Mouse (Mus musculus) yolk sac, embryonic 10.5 days (tissue): Measurements from ENCODE around the gene Prkar1b.
A peak's percentile ranks its signal among the peaks of the same experiment; 100 is the strongest.

Source experiments
- DNase-seq: peaks from one replicate; pipeline ENCODE4 v3.0.0-alpha.2; 2017; ENCODE audit warnings: low spot score

Prkar1b gene

DNA sequence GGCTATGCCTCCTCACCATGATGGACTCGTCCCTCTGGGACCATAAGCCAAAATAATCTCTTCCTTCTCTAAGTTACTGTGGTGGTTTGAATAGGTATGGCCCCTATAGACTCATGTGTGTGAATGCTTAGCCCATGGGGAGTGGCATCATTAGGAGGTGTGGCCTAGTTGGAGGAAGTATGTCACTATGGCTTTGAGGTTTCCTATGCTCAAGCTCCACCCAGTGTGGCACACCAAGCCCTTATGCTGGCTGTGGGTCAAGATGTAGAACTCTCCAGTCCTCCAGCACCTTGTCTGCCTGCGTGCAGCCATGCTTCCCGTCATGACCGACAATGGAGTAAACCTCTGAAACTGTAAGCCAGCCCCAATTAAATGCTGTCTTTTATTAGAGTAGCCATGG is 4.1 kb downstream of the Prkar1b start:
- no peak for DNase-seq

DNA sequence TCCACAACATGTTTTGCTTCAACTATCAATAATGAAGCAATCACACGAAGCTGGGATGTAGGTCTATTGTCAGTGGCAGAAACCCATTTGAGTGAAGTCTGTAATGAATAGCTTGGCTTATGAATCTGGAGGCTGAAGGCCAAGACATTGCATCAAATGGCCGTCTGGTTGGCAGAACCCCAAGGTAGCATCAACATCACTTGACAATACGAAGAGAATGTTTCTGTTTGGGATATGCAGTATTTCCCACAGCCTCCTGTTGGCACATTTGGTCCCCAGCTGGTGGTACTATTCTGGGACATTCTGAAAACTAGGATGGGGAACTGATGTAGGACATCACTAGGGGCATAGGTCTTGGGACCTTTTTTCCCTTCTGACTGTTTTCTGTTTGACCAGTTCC is 5.9 kb downstream of the Prkar1b start:
- DNase-seq = no peak

DNA sequence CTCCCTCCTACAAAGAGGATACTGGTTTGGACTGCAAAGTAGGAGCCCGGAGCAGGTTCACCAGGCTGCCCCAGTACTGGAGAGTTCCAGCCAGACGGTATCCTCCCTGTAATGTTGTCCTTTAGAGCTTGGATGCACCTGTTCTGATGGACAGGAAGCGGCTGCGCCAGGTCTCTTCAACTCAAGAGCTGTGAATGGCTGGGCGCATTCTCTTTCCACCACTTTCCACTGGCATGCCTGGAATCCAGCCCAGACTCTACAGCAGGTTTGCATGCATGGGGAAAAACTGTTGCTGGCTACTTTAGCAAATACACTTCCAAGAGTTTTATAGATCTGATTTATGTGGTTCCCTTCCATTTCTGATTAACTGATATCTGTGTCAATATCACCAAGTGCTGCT is 8.5 kb downstream of the Prkar1b start:
- DNase-seq = no peak

DNA sequence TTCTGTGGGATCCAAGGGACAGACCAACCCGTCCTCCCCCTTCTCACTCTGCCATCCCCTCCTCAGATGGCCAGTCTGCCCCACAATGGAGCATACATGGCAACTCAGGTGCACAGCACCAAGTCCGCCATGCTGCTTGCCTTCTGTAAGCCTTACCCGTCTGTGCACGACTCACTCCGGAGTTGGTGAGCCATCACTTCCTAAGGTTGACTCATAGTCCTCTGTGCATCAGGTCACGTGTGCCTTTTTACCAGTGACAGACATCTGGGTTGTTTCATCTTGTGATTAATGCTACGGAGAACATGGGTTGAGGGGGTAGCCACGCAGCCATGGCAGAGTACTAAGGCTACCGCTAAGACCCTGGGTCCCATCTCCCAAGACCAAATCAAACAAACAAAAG is 9.2 kb downstream of the Prkar1b start:
- no peak for DNase-seq

DNA sequence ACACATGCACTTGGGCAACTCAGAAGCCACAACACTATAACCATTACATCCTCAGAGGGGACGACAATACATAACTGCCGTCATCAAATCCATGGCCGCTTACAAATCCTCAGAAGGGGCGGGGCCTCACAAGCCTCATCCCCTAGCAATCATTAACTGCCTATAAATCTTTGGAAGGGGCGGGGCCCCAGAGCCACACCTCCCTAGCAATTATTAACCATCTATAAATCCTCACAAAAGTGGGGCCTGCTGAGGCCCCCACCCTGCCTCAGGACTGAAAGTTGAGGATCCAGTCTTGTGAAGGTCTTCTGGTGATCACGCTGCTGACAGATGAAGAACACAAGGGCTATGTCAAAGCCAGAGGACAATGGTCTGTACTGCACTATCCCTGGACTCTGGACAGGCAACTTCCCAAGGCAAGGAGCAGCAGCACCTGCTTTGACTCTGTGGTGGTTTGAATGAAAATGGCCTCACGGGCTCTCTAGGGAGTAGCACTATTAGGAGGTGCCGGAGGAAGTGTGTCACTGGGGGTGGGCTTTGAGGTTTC is 10.8 kb downstream of the Prkar1b start:
- peak; percentile 7 for DNase-seq

DNA sequence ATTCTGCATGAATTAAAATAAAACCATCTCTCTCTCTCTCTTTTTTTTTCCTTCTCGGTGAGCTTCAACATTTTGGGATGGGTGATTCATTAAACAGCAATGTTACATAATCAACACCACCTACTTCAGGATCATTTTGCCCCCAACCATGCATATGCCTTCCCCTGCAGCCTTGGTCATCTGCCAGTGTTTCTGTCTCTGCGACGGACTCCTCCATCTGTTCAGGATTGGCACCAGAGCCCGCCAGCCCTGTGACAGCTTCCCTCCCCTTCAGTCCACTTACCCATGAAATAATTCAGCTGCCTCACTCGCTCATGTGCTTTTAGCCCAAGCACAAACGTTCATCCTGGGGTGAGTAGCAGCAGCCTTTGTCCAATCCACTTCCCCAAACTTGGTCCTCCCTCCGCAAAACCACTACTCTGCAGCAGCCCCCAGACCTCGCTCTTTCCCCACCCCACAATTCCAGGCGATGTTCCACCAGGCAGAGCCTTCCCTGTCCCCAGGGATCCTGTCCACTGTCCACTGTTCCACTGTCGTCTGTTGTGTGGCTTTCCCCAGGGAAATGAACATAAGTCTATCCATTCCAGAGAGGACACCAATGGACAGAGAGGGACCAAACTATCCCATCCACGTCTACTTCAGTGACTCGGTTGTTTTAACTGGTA is 11.4 kb downstream of the Prkar1b start:
- DNase-seq = no peak

DNA sequence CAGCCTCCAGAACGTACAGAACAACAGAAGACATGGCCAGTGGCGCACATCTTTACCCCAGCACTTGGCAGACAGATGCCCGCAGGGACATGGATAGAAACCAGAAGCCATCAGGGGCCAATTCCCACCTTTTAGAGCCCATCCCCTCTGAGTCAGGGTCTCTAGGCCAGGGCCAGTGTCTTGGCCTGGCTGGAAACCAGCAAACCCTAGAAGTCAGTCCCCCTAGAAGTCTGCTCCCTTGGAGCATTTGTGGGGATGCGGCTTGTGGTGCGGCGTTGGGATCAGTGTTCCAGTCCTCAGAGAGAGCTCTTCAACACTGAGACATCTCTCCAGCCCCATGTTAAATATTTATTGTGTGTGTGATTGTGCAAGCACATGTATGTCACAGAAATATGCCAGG is 12.6 kb downstream of the Prkar1b start:
- no peak for DNase-seq

DNA sequence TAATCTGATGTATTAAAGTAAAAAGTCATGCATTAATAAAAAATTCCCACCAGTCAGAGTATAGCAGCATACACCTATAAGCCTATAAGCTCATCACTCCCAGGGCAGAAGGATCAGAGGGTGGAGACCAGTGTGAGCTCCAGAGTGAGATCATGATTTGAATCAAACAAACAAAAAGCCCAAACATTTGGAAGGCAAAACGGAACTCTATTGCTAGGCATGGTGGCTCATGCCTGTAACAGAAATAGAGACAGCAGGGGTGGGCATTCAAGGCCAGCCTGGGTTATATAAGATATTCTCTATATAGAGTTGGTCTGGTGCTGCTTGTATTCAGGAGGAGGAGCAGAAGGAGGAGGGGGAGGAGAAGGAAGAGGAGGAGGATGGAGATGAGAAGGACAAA is 13.5 kb downstream of the Prkar1b start:
- no peak for DNase-seq

DNA sequence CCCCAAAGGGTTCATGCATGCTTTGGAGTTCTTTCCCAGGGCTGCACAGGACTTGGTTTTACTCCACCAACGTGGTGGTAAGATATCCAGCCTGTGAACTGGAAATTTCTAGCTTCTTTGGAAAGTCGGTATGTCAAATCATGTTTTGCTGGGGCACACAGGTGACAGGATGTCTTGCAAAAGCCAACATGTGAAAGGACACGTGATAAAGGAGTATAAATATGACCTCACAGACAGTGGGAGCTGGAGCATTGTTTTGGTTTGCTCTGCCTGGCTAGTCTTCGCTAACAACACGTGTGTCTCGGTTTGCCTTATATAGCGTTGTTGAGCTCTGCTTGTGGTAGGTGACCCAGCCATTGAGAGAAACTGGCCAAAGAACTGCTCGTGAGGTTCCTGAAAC is 15.3 kb downstream of the Prkar1b start:
- no peak for DNase-seq

DNA sequence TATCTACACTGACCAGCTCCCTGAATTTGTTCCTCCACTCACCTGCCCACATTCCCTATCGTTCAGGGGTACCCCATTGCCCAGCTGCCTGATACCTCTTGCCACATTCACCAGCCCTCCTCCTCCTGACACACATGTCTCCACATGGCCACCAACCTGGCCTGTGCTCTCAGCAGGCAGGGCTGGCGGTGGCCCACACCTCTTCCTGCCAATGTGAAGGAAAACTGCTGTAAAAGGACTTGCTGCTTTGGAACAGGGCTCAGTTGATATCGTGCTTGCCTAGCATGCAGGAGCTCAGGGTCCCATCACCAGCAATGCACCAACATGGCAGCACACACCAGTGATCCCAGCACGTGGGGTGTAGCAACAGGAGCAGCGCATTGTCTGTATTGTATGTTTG is 19.4 kb downstream of the Prkar1b start:
- no peak for DNase-seq

DNA sequence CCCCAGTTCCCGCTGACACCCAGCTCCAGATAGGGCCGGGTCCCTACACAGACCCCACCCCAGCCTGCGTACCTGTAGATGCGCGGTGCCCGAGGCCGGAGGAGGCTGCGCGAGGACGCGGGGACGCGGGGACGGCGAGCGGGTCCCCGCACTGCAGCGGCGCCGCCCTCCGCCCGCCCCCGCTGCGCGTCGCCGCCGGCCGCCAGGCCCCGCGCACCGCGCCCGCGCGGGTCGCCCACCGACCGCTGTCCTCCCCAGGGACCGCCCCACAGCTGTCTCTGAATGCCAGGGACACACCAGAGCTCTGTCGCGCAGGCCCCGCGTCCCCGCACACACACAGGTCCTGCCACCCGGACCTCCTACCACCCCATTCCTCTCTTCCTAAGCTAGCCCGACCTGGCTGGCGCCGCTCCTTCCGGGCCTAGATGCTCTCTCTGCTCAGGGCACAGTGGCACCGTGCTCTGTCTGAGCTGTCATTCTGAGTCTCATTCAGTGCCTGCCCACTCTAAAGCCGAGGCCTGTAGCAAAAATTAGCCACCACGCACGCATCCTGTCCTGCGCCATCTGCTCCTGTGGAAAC is 20.1 kb downstream of the Prkar1b start:
- DNase-seq = no peak

DNA sequence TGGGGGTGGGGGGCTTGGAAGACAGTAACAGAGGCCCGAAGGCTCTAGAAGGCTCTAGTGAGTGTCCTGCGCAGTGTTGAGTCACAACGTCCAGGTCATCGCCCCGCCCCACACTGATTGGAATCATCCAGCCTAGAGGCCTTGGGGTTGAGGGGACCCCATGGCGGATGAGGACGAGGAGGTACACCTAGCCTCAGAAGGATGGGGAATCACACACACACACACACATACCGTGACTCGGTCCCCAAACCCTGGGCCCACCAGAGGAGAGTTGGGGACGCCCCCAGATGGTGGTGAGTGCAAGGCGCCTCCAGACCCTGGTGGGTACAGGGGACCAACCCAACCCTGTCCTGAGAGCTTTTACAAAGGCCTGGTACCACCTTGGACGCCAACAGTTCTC is 20.7 kb downstream of the Prkar1b start:
- no peak for DNase-seq

DNA sequence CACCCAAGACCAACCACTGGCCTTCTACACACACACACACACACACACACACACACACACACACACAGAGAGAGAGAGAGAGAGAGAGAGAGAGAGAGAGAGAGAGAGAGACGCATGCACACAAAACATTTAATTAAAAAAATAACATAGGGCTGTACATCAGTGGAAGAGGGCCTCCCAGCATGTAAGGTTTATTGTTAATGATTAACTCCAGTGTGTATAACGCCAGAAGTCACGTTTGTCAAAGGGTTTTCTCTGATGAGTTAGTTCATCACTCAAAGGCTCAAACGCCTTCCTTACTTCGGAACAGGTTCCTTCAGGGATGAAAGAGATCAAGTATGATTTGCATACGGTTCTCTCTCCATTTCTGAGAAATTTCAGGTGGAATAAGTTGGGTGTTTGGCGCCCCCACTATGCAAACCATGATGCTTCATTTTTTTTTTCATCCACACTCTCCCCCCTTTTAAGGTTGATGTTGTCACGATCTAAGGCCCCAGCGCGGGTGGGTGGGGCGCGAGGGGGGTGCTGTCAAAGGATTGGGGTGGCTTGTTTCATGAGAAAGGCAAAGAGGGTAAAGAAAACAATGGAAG is 21.2 kb downstream of the Prkar1b start:
- DNase-seq = no peak

DNA sequence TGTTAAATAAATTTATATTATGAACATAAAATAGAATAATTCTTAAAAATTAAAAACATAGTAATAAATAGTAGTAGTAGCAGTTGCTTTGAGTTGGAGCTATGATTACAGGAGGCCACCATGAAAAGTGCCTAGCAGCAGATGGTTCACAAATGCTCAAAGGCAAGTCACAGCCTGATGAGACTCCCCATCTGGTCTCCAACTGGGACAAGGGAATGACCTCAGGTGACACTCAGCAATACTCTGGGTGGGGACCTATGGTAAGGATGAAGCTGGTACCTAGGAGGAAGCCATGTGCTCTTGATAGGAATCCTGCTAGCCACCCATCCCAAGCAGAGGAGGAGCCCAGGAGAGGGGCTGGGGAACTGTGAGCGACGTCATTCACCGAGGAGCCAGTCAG is 24.1 kb downstream of the Prkar1b start:
- no peak for DNase-seq

DNA sequence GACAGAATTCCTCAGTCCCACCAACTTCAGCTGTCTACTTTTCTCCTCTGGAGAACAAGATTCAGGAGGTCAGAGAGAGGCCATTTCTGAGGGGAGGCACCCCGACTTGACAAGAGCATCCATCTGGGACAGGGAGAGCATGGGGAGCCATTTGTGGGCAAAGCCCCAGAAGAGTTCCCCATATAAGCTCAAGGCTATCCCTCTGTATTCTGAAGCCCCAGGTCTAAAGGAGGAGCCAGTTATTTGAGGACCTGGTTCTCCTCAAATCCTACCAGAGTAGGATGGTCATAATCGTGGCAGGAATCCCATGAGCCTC is 30.9 kb downstream of the Prkar1b start:
- no peak for DNase-seq

DNA sequence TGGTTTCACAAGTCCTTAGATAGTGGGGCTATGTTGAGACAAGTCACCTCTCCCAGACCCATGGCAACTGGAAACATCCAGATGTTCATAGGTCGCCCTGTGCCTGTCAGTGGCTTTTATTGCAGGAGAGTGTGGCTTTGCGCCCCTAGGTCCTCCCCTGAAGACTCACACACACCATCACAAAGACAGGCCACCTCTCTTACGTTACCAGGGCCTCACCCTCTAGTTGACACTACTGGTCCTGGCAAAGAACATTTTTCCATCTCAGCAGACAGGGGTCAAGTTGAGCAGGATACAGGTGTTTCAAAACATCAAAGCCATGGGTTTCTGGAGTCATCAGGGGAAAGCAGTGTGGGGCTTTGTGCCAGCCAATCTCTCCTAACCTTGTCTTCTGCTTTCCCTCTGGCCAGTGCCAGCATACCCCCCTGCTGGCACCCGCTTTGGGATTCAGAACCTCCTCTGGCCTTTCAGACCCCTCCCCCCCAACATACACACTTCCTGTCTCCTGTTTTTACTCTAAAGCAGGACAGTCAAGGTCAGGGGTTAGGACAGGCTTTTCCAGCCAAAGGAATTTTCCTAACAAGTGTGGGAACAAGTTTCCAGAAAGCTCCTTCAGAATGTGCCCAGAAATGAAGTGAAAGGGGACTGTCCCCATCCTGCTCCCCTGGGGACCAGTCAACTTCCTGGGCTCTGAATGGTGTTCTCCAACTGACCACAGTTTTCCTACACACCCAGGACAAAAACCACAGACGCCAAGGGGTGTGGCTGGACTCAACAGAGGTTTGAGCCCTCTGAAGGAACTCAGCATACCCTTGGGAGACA is 31.5 kb downstream of the Prkar1b start:
- no peak for DNase-seq

DNA sequence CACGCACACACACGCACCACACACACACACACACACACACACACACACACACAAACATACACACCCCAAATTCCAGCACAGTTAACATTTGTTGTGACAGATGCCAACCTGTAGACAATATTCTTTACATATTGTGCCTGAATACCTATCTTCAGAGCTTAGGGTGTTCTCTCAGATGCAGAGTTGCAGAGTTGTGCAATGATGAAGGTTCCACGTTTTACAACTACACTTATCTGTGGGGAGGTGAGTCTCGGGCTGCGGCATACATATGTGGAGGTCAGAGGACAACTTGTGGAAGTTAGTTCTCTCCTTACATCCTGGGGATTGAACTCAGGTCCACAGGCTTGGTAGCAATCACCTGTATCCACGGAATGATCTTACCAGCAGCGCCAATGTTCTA is 34.3 kb downstream of the Prkar1b start:
- DNase-seq = no peak

DNA sequence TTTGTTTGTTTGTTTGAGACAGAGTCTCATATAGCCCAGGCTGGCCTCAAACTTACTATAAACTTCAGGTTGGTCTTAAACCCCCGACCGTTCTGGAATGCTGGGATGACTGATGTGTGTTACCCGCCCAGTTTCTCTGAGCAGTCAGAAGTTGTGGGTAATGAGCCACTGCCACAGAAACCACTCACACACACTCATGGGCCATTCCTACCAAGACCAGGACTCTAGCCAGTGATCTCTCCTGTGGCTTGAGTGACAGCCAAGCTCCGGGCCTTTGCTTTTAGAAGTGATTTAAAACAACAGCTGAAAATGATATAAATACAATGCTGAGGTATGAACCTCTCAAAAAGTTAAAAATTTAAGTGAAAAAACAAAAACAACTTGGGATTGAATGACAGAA is 34.9 kb downstream of the Prkar1b start:
- DNase-seq = no peak

DNA sequence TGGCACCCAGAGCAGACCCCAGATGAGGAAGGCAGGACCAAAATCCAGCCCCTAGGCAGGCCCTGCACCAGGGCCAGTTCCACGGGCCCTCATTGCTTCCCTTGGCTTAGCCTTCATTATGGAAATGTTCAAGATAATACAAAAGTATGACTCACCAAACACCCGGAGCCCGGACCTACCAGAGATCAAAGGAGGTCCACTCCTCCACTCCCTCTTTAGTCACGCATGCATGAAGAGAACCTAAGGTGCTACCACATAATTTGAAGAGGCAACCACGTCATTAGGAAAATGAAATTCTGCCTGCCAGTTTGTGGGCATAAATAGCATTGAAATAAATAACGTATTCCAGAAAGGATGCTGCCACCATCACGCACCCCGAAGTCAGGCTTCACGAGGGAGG is 37.4 kb downstream of the Prkar1b start:
- DNase-seq = no peak

DNA sequence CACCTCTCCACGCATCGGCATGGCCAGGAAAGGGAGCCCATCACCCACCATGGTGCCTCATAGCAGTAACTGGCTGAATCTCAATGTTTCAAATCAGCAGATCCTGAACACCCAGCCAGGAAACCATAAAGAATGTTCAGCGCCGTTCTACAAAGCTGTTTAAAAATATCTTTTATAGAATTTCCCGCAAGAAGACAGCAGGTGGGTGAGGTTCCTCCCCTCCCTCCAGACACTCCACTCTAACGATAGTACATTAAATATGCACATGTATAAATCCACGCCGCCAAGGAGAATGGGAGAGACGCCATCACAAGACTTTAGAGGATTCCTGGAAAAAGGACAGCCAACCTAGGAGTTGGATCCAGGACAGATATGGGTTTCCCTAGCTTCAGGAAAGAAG is 37.8 kb downstream of the Prkar1b start:
- DNase-seq = no peak

DNA sequence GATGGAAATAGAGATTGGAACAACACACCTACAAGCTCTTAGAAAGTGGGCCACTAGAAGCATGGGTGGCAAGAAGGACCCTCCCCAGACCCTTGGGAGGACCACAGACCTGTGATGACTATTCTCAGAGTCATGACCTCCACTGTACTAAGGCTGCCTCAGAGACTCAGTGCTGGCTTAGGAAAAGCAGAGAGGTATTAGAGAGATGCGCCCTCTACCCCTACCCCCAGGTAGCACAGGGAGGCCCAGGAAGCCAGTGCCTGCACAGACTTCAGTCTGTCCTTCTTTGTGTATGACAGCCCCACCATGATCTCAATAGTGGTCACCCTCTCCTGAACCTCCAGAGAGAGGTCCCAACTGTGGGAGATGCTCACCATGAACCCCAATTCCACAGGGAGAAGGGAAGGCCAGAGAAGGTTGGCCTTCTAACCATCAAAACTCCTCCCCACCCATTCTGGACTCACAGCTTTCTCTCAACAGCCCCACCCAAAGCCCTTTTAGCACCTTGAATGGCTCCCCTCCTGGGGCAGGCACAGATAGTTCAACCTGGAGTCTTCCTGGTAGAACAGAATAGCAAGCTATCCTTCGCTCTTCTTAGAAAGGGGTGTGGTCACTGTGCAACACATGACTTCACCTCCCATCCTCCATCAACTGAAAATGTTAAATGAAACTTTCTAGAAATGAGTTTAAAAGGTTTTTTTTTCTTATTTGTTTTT is 39.5 kb downstream of the Prkar1b start:
- no peak for DNase-seq

DNA sequence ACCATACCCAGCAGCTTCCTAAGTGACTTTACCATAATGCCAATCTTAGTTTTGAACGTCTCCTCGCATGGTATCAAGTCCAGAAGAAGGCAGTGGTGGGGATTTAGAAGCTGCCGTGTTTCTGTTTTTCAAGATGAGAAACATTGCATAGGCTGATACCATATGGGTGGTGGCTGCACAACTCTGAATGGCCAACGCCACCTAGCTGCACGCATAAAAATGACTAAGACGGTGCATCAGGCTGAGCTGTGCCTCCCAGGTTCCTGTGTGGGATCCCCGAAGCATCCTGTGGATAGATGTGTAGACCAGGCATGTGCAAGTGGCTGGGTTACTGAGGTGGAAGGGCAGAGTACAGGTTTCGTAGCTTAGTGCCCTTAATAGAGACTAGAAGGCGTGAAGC is 42.0 kb downstream of the Prkar1b start:
- DNase-seq = no peak
